Mouse (Mus musculus): ENCODE measurements around the gene Abcb5.

GRCm38 (mm10) chr12:118882790-118883189 lies 83.4 kb downstream of the Abcb5 start:
- TF ChIP-seq CTCF (IDR thresholded peaks at IDR 0.05) (no peak), POLR2A (IDR thresholded peaks at IDR 0.05; ENCODE audit: insufficient read depth, low read depth, low read length) (no peak), EP300 (IDR thresholded peaks at IDR 0.05; ENCODE audit: insufficient read depth, low read depth, low read length) (no peak)
